Mouse (Mus musculus): ENCODE measurements around the gene Loxl4. TPM values are rescaled to one million over a fixed set of nuclear protein-coding genes. Genes with fewer than 3 reads are reported as not detected.

Gene Loxl4
- polyA plus RNA-seq, 1 experiment from 2014 or later, result 0.18 TPM

DNA sequence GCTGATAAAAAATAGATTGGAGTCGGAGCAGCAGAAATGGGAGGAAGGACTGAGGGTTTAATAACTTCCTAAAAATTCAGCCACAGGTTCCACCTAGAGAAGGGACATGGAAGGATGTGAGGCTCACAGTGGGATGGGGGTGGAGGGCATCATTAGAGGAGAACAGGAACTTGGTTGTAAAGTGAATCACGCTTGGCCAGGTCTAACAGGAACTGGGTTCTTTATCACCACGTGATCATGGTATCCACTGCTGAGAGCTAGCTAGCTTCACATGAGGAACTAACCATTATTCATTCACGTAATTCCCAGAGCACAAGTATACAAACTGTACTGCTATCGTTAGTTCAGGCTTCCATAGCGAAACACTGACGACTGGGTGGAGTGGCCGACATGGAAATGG, 26.9 kb upstream of the Loxl4 start:
- ATAC-seq (replicated peaks), result no peak
- H3K36me3 ChIP-seq, result no peaks in the 10 kb centered on the region

DNA sequence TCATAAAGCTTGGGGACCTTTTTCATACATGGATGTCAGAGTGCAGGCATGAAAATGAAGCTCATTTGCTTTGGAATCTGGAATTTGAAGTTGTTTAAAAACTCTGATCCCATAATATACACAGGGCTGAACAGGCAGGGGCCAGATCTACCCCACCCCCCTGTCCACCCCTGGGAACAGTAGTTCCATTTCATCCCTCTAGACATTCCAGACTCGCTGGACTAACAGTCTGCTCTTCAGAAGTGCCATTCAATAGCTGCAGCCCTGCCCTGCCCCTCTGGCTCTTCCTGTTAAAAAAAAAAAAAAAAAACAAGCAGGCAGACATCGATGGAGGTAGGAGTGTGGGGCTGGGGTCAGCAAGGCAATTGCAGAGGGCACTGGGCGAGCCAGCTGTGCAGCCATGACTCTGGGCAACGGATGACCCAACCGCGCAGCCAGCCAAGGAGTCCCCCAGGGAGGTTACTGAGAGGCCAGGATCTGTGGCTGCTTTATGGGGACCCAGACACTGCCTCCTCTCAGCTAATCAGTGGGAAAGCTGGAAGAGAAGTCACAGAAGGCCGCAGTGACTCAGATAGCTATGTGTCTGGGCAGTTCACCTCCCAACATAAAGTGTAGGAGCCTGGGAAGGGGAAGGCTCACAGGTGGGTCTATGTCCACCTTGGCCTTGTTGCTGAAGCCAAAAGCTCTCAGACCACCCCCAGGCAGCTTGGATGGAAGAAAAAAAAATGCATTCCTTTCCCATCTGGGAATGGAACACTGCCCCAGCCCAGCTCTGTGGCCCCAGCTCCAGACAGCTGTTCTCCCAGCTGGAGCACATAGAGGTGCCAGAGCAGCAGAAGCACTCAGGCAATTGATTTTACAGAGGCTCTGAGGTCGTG, 26.2 kb upstream of the Loxl4 start:
- 69% methylated on average over 8 of the region's 8 CpGs for WGBS
- no peaks in the 10 kb centered on the region for H3K36me3 ChIP-seq
- ATAC-seq (replicated peaks), result no peak
- H3K9me3 ChIP-seq, result no peaks in the 10 kb centered on the region
- no peak overlapping the region for H3K4me3 ChIP-seq
- H3K4me1 ChIP-seq, result peaks cover 12% of the 10 kb centered on the region
- no peak overlapping the region for H3K27ac ChIP-seq (replicated peaks)
- no peak overlapping the region for H3K9ac ChIP-seq (replicated peaks)
- H3K27me3 ChIP-seq, result no peaks in the 10 kb centered on the region
- no peak overlapping the region for H3K4me2 ChIP-seq (replicated peaks)

More for the DNA sequence above, 26.9 kb upstream of the Loxl4 start:
- H3K9ac ChIP-seq (replicated peaks), result no peak overlapping the region
- WGBS, result 82% methylated on average over 8 of the region's 8 CpGs
- no peak overlapping the region for H3K4me3 ChIP-seq
- peaks cover 12% of the 10 kb centered on the region for H3K4me1 ChIP-seq
- H3K27me3 ChIP-seq, result no peaks in the 10 kb centered on the region
- H3K4me2 ChIP-seq (replicated peaks), result no peak overlapping the region
- H3K27ac ChIP-seq (replicated peaks), result no peak overlapping the region
- H3K9me3 ChIP-seq, result no peaks in the 10 kb centered on the region

DNA sequence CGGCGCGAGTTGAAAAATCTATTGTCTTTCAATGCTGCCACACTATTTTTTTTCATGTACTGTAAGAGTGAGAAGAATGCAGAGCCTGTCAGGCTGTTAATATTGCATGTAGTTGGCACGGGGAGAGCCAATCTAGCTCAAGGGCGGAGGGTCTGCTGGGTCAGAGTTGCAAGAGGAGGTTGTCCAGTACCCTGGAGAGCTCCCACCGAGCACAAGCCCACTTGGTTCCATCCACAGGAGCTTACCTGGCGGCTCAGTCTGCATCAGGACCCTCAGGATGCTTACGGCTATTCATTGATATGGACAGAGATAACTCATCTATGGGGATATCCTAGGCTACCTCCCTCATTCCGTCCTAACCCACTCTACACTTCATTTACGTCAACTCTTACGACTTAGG, 24.0 kb upstream of the Loxl4 start:
- no peak overlapping the region for H3K27ac ChIP-seq (replicated peaks)
- H3K36me3 ChIP-seq, result no peaks in the 10 kb centered on the region
- no peaks in the 10 kb centered on the region for H3K9me3 ChIP-seq
- ATAC-seq (replicated peaks), result no peak
- H3K4me1 ChIP-seq, result peaks cover 12% of the 10 kb centered on the region
- H3K27me3 ChIP-seq, result no peaks in the 10 kb centered on the region
- 44% methylated on average over 11 of the region's 11 CpGs for WGBS
- no peak overlapping the region for H3K4me2 ChIP-seq (replicated peaks)
- H3K9ac ChIP-seq (replicated peaks), result no peak overlapping the region
- no peak overlapping the region for H3K4me3 ChIP-seq

DNA sequence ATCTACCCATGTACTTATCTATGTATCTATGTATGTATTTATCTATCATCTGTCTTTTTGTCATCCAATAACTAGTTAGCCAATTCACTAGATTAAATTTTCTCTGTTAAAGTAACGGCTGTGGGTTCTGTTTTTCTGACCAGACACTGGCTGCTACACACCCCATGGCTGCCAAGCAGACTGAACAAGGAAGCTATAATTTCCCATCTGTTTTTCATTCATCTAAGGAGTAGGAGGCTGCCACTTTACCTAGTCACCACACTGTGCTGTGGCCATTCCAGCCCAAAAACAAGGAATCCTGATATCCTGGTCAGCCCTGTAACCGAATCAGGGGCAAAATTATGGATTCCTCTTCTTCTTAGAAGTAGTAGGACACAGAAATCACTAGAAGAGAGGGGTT, 21.0 kb upstream of the Loxl4 start:
- Histone ChIP-seq H3K9me3 (no peaks in the 10 kb centered on the region), H3K4me3 (no peak overlapping the region), H3K36me3 (no peaks in the 10 kb centered on the region), H3K4me2 (replicated peaks) (no peak overlapping the region), H3K4me1 (peaks cover 16% of the 10 kb centered on the region), H3K27me3 (no peaks in the 10 kb centered on the region), H3K27ac (replicated peaks) (no peak overlapping the region), H3K9ac (replicated peaks) (no peak overlapping the region)
- no peak for ATAC-seq (replicated peaks)
- WGBS, result 74% methylated on average over 2 of the region's 2 CpGs

DNA sequence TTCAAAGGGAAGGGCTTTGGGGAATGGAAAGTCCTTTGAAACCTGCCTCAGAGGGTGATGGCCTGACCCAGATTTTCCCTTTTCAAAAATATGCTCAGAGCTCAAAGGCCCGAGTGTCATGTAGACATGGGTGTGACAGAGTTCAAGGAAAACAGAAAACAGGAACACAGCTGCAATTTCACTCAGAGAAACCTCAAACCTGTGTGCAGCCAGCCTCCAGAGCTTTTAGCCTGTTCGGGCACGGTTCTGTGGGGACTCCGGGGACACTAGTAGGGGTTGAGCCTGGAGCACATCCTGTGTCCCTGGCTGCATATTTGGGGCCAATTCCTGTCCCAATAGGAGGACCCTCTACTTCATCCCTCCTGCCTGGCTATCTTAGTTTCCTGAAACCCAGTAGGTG, 19.7 kb upstream of the Loxl4 start:
- H3K36me3 ChIP-seq, result no peaks in the 10 kb centered on the region
- no peak overlapping the region for H3K27ac ChIP-seq (replicated peaks)
- no peaks in the 10 kb centered on the region for H3K27me3 ChIP-seq
- H3K4me1 ChIP-seq, result peaks cover 14% of the 10 kb centered on the region
- H3K9ac ChIP-seq (replicated peaks), result no peak overlapping the region
- no peak overlapping the region for H3K4me2 ChIP-seq (replicated peaks)
- ATAC-seq (replicated peaks), result no peak
- H3K4me3 ChIP-seq, result no peak overlapping the region
- WGBS, result 73% methylated on average over 4 of the region's 4 CpGs
- no peaks in the 10 kb centered on the region for H3K9me3 ChIP-seq

DNA sequence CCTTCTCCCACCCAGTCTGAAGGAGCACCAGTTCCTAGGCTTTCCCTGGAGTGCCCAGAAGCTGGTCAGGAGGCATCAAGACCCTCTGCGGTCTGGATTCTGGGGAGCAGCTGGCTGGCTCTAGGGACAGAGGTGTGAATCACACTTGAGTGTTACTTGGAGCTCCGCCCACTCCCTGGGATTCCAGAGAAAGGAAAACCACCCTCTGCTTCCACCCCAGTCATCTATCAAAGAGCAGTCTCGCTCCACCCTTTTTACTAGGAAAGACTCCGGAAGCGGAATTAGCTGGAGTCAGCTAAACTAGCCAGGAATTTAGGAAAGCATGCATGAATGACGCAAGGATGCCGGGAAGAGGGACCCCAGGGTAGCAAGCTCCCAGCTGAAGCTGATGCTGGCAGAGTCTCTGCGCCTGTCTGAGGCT, 18.9 kb upstream of the Loxl4 start:
- peak; percentile 19; the same call in 1 of the 2 replicates for ATAC-seq (replicated peaks)
- 0 out of 2 replicates have a peak overlapping the region, but pooled peaks have one; percentile 0 for H3K4me2 ChIP-seq (replicated peaks)
- peaks cover 7% of the 10 kb centered on the region; the same call in 1 of the 2 replicates for H3K4me1 ChIP-seq
- H3K27ac ChIP-seq (replicated peaks), result no peak overlapping the region
- no peak overlapping the region for H3K4me3 ChIP-seq
- H3K9me3 ChIP-seq, result no peaks in the 10 kb centered on the region
- H3K36me3 ChIP-seq, result no peaks in the 10 kb centered on the region
- 27% methylated on average over 8 of the region's 8 CpGs for WGBS
- H3K9ac ChIP-seq (replicated peaks), result no peak overlapping the region
- no peaks in the 10 kb centered on the region for H3K27me3 ChIP-seq

DNA sequence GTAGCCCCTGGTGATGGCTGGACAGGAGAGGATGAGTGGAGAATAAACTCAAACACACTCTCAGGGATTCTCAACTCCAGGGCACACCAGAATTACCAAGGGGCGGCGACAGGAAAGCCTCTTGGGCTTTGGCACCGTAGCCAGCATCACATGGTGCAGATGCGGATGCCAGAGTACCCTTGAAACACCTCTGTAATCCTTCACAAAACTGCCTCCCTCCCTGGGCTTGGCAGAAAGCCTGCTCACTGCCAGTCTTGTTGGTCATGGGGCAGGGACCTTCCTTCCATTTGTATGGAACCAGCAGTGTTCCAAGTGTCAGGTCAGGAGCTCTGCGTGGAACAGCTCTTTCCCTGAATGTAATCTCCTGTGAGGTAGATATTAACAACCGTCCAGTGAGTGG, 15.5 kb upstream of the Loxl4 start:
- ATAC-seq (replicated peaks), result no peak
- WGBS, result 79% methylated on average over 6 of the region's 6 CpGs
- H3K27me3 ChIP-seq, result no peaks in the 10 kb centered on the region
- H3K4me3 ChIP-seq, result no peak overlapping the region
- H3K27ac ChIP-seq (replicated peaks), result no peak overlapping the region
- H3K9ac ChIP-seq (replicated peaks), result no peak overlapping the region
- H3K9me3 ChIP-seq, result no peaks in the 10 kb centered on the region
- no peaks in the 10 kb centered on the region for H3K36me3 ChIP-seq
- peaks cover 4% of the 10 kb centered on the region; the same call in 1 of the 2 replicates for H3K4me1 ChIP-seq
- no peak overlapping the region for H3K4me2 ChIP-seq (replicated peaks)

DNA sequence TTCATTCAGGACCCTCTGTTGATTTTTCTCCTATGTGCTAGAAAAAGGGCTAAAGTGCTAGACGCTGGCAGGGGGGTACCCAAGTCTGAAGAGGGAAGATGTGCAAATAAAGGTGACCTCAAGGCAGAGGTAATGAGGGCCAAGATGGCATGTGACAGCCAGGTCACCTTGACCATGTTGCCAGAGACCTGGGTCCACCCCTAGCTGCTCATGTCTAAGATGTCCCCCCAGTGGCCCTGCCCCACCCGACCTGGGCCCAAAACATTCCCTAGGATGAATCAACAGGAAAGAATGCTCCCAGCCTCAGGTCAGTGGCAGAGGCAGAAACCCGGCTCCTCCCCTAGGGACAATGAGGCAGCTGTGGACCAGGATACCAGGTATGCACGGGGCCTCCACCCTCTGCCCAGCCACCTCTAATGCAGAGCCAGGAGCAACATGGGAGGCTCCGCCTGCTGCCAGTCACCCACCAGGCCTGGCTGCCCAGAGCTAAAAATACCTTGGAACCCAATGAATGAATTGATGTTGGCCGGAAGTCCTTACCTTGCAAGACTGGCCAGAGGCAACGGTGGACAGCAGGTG, 1.1 kb upstream of the Loxl4 start:
- no peak for ATAC-seq (replicated peaks)
- 75% methylated on average over 7 of the region's 7 CpGs for WGBS

DNA sequence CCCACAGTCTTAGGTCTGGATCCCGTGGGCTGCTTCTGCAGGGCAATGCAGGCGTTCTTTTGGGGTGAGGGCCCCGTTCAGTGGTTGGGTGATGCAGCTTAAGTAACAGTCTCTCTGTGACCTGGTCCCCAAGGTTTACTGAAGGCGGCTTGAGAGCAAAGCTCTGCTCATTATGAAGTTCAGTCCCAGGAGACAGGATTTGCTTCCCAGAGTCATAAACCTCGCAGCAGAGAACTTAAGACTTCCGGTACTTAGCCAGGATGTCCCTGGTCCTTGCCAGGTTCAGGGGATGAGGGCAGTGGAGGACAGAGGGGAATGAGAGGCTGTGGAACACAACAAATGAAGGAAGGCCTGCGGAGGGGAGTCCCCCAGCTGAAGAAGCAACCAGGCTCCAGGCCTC, 503 bp upstream of the Loxl4 start:
- no peak for ATAC-seq (replicated peaks)
- Histone ChIP-seq H3K4me2 (replicated peaks) (peak overlapping the region; percentile 63), H3K27ac (replicated peaks) (no peak overlapping the region), H3K4me3 (peak overlapping the region; percentile 36), H3K9me3 (no peaks in the 10 kb centered on the region), H3K4me1 (peaks cover 7% of the 10 kb centered on the region), H3K9ac (replicated peaks) (no peak overlapping the region; the same call in 1 of the 2 replicates), H3K36me3 (no peaks in the 10 kb centered on the region), H3K27me3 (0 out of 2 replicates have a peak, but pooled peaks cover 4% of the 10 kb centered on the region)
- 31% methylated on average over 7 of the region's 7 CpGs for WGBS

More for the DNA sequence above, 1.1 kb upstream of the Loxl4 start:
- Histone ChIP-seq H3K36me3 (no peaks in the 10 kb centered on the region), H3K4me1 (peaks cover 7% of the 10 kb centered on the region), H3K4me3 (no peak overlapping the region), H3K9me3 (no peaks in the 10 kb centered on the region), H3K27me3 (0 out of 2 replicates have a peak, but pooled peaks cover 4% of the 10 kb centered on the region), H3K9ac (replicated peaks) (no peak overlapping the region), H3K27ac (replicated peaks) (no peak overlapping the region), H3K4me2 (replicated peaks) (no peak overlapping the region)

DNA sequence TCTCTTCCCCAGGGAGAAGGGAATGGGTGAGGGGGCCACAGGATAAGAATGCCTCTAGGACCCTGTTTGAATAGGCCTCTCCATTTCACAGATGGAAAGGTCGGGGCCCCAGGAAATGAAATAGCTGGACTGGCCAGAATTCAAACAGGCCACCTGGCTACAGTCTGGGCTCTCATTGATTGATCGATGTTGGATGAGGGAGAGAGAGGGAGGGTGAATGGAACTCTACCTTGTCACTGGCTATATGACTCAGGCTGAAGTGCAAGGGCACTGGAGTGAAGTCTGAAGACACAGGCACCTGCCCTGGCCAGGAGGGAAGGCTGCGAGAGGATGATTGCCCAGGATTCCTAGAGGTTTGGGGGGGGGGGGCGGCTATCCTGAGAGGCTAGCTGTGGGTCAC, 867 bp downstream of the Loxl4 start:
- WGBS, result 80% methylated on average over 4 of the region's 4 CpGs
- no peak for ATAC-seq (replicated peaks)
- H3K9me3 ChIP-seq, result no peaks in the 10 kb centered on the region
- H3K9ac ChIP-seq (replicated peaks), result no peak overlapping the region
- peaks cover 7% of the 10 kb centered on the region for H3K4me1 ChIP-seq
- no peaks in the 10 kb centered on the region for H3K36me3 ChIP-seq
- H3K27ac ChIP-seq (replicated peaks), result no peak overlapping the region
- no peak overlapping the region for H3K4me3 ChIP-seq
- H3K27me3 ChIP-seq, result 0 out of 2 replicates have a peak, but pooled peaks cover 4% of the 10 kb centered on the region
- no peak overlapping the region for H3K4me2 ChIP-seq (replicated peaks)

DNA sequence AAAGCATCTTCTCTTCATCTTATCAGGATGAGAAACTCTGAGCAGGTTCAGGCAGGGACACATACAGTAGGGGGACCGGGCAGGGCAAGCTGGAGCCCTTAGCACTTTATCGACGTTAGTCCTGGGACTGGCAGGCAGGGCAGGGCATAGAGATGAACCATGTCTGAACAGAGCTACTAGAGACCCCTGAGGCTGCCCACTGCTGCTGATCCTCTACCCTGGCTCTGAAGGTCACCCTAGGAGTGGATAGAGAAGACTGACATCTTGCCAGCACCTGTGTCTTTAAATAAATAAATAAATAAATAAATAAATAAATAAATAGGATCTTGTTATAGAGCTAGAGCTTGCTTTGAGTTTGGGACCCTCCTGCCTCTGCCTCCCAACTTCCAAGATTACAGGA, 2.9 kb downstream of the Loxl4 start:
- WGBS, result 86% methylated on average over 3 of the region's 3 CpGs

DNA sequence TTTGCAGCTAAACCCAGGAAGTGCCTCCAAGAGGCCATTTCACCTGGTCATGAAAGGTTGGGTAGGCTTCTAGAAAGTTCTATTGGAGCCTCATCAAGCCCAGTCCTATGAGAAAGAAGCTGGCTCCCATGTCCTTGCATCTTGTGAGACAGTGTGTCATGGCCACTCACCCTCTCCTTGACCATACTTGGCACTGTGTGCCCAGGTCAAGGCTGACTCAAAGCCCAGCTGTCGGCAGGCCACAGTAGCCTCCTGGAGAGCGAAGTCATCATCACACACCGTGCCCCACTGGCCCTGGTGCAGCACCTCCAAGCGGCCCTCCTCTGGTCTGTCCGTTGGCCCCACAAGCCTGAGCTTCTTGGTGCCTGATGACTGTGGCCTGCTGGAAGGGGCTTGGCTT, 4.5 kb downstream of the Loxl4 start:
- Histone ChIP-seq H3K9me3 (no peaks in the 10 kb centered on the region), H3K4me2 (replicated peaks) (no peak overlapping the region), H3K4me3 (no peak overlapping the region), H3K27ac (replicated peaks) (no peak overlapping the region), H3K9ac (replicated peaks) (no peak overlapping the region), H3K27me3 (no peaks in the 10 kb centered on the region), H3K36me3 (no peaks in the 10 kb centered on the region), H3K4me1 (peaks cover 7% of the 10 kb centered on the region)
- WGBS, result 94% methylated on average over 5 of the region's 5 CpGs
- ATAC-seq (replicated peaks), result no peak

More for the DNA sequence above, 2.9 kb downstream of the Loxl4 start:
- ATAC-seq (replicated peaks), result no peak
- H3K4me1 ChIP-seq, result peaks cover 7% of the 10 kb centered on the region
- H3K36me3 ChIP-seq, result no peaks in the 10 kb centered on the region
- H3K27me3 ChIP-seq, result 0 out of 2 replicates have a peak, but pooled peaks cover 4% of the 10 kb centered on the region
- no peak overlapping the region for H3K27ac ChIP-seq (replicated peaks)
- H3K4me3 ChIP-seq, result no peak overlapping the region
- H3K4me2 ChIP-seq (replicated peaks), result no peak overlapping the region
- H3K9ac ChIP-seq (replicated peaks), result no peak overlapping the region
- H3K9me3 ChIP-seq, result no peaks in the 10 kb centered on the region
